Mouse (Mus musculus) urinary bladder, postnatal 25 days (tissue): ENCODE results near the gene Ptprg.

ENCODE experiments used
- DNase-seq: peaks from one replicate; pipeline ENCODE4 v3.0.0; 2022; ENCODE audit warnings: low spot score

Ptprg gene

DNA sequence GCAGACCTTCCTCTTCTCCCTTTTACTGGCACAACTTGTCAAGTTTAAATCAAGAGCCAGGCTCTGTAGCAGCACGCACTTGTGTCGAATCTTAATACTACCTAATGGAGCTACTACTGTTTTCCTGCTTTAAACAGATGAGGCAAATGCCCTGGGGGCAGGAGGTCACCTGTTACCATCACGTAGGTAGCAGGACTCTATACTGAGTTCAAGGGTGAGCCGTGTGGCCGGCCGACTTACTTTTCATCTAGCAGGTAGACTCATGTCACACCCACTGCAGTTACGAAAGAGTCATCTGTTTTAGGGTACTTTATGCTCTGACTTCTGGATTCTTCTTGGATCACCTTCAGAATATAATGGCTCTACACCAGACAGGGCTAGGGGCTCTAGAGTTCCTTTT is 66.3 kb downstream of the Ptprg start:
- no peak for DNase-seq

DNA sequence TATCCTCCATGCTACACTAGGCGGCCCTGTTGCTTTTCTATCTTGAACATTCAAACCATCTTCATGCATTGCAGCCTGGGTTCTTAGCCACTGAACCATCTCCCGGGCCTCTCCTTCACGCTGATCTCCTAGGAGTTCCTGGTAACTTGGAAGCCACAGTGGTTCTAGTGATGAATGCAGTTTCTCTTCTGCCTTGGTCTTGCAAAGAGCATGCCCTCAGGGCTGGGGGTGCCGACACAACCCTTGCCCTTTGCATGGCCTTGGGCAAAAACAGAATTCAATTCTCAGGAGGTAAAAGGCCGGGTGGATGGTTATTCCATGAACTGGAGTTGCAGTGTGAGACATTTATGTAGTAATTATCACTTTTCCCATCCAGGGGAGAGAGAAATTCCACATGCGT is 67.0 kb downstream of the Ptprg start:
- no peak for DNase-seq

DNA sequence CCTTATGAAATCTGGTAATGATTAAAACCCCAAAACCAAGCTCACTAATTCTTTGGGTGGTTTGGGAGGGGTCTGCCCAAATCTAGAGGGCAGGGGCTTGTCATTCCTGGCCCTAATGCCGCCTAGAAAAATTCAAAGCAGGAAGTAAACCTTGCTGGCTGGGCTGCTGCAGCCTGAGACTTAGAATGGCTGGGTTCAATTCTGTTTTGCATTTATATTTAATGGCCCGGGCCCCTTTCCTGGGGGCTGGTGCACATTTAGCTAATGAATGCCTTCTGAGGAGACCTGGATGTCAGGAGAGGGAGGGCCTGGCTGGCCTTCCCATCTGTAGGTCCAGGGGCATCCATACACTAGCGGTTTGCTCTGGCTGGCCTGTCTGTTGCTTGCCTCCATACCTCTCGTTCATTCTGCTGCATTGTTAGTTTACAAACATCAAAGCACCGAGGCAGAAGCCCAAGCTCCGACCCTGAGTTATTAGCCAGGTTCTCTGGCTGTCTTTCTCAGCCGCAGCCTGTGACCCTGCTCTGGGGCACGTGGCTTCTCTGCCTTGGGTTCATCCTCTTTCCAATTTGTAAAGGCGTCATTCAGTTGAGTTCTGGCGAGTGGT is 67.7 kb downstream of the Ptprg start:
- DNase-seq = no peak

DNA sequence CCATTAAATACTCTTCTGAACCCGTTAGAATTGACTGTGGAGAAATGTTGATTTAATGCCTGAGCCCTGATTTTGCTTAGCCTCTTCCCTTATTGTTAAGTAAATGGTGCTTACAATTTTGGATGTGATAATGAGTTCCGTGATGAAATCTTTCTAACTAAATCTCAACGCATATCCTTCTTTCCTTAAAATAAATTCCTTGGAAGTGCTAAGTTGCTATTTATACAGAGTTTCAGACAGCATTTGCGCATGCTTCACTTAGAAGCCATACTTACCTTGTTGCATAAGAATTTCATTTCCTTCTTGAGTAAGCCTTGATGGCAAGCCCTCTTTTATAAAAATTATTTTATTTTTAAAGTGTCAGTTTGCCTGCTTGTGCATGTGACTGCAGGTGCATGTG is 70.2 kb downstream of the Ptprg start:
- DNase-seq = no peak

DNA sequence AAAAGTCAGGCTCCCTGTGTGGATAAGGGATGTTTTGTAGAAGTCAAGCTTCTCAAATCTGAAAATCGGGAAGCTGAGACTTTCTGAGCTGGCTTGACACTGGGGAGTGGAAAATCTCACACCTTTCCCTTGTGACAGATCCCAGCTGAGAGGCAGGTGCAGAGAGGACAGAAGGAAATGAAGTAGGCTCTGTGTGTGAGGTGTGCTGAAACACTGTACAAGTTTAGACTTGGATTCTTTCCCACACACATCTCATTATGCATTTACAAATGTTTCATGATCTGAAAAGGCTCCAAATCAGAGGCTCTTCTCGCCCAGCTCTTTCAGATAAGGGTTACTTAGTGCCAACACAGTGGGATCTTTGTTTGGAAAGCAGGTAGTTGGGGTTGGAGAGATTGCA is 77.4 kb downstream of the Ptprg start:
- no peak for DNase-seq

DNA sequence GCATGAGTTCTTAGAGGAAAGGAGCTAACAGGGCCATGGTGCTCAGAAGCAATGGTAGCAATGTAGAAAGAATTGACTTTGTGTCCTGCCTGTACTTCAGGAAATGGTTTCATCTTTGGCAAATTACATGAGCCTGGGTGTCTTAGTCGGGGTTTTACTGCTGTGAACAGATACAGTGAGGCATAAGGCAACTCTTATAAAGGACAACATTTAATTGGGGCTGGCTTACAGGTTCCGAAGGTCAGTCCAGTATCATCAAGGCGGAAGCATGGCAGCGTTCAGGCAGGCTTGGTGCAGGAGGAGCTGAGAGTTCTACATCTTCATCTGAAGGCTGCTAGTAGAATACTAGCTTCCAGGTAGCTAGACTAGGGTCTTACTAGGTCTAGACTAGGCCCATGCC is 78.2 kb downstream of the Ptprg start:
- DNase-seq = no peak

DNA sequence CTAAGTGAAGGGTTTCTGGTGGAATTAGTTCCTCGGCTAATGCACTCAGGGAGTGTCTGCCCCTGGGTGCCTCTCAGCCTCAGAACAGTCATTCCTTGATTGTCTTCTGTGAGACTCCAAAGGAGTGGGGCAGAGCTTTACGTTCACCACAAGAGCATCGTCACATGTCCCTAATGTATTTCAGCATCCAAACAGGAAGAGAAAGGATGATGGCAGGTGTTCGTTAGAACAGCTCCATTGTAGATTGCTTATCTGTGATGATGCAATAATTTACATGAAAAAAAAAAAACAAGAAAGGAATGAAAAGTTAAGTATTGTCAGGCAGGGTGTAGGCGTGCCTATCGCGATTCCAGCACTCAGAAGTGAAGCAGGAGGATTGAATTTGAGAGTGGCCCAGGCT is 84.3 kb downstream of the Ptprg start:
- no peak for DNase-seq

DNA sequence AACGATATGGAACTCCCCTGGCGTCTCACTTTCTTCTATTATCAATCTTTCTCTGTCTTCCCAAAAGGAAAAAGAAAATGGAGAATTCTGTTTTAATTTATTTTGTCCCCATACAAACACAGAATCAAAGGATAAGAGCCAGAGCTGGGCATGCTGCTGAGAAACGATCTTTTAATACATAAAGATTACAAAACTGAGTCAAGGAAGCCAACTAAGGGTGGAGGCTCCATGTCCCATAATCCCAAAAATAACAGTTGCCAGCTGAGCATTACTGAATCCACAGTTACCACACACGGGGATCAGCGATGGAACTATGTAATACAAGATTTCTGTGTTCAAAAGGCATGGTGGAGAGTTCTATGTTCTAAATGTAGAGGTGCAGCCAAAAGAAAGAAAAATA is 86.0 kb downstream of the Ptprg start:
- DNase-seq = no peak

DNA sequence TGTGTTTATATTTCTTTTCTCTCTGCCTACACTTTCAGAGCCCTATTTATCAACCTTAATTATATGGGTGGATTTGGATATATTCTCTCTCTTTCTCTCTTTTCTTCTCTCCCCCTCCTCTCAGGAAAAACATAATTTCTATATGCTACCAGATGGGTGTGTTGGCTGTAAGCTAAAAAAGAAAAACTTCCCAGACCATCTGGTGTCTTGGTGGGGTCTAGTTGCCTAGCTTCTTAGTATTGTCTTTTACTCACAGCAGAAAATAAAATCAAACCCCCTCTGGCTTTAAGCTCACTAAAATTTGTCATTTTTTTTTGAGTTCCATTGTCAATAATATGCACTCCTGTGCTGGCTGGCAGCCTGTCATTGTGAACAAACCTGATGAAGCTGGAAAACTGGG is 87.0 kb downstream of the Ptprg start:
- DNase-seq = no peak

DNA sequence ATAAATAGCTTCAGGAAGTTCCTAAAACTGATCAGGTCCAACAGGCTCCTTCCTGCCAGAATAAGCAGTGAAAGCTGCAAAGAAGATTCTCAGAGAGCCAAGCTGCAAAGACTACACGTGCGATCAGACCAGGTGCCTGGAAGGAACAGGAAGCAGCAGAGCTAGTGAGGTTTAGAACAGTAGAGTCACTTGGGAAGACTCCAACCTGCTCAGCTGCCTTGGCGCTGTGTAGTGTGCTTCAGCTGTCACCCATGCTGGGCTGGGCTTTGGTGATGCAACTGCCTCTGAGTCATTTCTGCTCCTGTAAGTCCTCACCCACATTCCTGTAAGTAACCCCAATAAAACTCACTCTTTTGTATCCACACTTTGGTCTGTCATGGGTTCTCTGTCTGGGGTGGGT is 87.7 kb downstream of the Ptprg start:
- peak; percentile 8 for DNase-seq

DNA sequence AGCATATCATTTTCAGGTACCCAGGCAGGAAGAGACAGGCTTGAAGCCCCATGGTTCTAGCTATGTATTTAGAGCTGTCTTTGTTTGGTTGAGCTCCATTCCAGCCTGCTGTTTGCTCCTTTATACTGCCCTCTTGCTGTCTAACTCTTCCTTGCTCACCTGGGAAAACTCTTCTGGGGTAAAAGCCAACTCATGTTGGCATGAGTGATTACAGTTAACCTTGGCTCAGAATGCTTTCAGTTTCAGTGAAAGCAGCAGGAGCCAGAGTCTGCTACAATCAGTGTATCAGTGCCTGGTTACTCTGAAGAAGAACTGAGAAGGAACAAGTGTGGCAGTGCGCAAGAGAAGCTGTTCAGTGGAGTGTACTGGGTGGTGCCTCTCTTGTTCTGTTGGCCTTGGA is 89.6 kb downstream of the Ptprg start:
- no peak for DNase-seq

DNA sequence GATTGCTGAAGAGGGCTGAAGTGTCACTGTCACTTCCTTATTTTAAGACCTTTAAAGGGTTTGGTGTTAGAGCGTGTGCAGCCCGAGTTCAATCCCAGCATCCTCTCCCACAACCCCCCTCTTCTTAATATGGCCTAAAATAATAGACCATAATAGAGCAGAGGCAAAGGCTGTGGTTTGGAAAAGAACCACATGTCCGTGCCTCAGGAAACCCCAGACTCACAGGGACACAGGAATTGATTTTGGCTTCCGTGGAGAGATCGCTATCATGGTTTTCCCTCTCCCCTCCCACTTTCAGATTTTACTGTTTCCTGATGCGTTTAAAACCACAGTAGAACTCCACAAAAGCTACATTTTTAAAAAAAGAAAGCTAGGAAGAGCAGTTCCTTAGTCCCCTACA is 104.0 kb downstream of the Ptprg start:
- DNase-seq = no peak

DNA sequence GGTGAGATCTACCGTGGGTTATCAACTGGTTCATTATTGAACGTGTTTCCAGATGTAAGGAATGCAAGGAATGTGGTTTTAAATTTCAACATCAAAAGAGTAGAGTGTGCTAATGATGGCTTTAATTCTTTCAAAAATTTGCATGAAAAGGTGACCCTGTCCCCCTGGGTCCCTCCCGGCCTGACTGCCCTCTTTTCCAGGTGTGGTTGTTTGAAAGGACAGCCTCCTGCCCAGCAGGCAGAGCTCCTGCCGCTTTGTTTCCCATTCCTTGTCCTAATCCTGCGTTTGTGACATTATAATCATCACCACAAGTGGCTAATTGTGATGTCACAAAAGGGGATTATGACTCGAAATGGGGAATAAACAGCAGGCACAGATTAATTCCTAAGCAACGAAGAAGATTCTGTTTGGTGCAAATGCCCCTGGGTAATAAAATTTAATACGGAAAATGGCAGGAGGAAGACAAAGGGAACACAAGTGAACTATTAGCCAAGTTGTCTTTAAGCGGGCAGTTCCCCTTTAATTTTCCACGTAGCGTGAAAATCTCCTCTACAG is 110.4 kb downstream of the Ptprg start:
- DNase-seq = no peak

DNA sequence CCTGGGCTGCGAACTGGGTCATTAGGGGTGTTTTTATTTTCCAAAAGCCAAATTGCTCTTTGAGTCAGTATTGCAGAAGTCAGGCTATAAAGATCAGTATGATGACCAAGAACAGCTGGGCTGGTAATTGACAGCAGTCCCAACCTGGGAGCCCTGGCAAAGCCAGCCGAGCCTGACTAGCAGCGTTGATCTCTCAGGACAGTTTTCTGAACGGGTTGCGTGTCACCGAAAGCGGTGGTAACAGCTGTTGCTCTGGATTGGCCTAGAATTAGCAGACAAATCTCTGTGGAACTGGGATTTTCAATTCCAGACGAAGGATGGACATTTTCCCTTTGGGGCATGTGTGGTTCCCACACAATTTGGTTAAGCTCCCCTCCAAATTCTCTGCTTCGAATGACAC is 111.0 kb downstream of the Ptprg start:
- no peak for DNase-seq

DNA sequence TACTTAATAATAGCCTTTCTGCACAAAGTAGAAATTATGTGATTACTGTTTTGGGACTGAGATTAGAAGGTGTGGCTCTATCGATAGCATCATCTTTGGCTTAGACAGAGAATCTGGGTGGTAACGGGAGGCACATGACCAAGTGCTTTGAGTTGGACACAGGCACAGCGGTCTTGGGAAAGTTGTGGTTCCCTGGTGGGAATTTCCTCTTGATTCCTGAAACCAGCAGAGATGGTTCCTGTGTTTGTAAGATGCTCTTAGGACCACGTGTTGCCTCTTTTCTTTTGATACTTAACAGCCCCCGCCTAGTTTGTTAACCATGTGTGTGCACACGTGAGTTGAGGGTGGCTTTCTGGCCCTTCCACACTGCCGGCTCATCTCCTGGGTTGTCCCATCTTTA is 111.7 kb downstream of the Ptprg start:
- no peak for DNase-seq

DNA sequence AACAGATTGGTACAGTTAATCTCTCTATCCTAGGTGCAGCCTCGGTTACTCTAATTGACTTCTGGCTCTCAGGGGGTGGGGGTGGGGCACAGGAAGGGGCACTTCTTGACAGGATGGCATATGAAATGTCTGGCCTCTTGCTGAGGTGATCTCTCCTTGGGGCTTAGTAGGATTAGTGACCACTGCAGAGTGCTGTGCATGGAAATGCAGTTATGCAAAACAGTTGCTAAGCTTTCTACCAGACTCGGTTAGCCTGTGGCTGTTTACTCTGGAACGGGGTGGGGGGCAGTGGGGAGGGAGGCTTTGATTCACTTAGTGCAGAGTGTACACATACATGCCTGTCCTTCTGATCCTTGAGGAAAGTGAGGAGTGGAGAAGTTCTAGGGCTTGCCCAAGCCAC is 114.4 kb downstream of the Ptprg start:
- DNase-seq = no peak

DNA sequence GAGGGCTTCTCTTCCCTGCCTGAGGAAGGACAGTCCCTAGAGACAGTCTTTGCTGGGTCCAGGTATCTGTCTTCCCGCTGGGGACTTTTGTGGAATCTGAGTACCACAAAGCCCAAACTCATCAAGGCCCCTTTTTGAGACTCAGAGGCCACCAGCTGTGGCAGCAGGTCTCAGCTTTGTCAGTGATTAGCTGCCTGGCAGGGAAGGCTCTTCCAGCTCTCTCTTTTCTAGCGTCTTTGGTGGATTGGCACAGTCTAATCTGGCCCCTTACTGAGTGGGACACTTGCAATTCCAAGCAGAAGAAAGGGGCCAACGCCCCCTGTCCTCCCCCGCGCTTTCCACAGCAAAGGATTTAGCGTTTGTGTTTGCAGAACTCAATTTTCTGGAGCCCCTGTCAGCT is 117.5 kb downstream of the Ptprg start:
- DNase-seq = no peak

DNA sequence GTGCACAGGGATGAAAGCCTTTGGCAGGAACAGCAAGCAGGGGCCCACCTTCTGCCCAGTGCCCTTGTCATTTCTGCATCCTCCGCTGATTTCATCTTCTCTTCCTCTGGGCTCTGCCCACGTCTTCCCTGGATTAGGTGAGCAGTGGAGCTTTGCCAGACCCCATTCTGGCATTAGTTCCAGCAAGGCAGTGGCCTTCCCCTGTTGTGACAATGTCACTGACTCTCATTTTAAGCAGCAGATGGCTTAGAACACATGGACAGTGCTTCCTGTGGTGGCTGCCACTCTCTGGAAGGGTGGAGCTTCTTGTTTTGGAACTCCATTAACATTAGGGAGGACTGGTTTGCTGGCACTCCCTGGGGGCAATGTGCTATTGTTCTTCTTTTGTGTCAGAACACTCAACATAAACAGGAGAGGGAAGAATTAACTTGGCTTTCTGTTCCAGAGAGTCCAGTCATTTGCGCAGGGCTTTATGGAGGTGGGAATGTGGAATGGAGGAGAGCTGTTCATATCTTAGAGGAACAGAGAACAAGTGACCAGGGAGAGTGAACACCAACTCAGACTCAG is 119.7 kb downstream of the Ptprg start:
- no peak for DNase-seq

DNA sequence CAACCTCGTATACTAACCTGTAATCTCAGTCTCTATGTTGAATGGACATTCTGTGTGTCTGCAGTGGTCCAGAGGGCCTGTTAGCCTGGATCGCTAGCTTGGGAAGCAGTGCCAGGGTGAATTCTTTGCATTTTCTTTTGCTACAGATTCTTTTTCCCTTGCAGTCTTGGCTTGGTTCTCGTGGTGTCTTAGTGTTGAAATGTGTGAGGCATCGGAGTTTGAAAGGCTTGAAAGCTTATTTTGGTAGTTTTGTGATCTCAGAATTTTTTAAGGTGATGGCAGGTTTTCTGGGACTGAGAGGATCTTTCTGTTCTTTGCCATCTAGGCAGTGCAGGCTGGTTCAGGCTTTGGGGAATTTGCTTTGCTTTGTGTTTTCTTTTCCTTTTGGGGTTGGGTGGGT is 124.9 kb downstream of the Ptprg start:
- DNase-seq = no peak

DNA sequence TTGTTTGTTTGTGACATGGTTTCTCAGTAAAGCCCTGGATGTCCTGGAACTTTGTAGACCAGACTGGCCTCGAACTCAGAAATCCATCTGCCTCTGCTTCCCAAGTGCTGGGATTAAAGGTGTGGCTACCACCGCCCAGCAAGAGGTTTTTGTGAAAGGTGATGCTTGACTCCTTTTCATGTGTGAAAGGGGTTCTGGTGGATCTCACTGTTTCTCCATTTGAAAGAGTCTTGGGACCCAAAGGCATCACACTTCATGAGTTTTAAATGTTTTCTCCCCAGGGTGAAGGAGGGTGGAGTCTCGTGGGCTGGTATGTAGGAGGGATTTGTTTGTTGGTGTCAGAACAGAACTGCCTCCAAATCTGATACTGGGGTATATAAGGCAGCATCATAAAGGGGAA is 126.4 kb downstream of the Ptprg start:
- no peak for DNase-seq

DNA sequence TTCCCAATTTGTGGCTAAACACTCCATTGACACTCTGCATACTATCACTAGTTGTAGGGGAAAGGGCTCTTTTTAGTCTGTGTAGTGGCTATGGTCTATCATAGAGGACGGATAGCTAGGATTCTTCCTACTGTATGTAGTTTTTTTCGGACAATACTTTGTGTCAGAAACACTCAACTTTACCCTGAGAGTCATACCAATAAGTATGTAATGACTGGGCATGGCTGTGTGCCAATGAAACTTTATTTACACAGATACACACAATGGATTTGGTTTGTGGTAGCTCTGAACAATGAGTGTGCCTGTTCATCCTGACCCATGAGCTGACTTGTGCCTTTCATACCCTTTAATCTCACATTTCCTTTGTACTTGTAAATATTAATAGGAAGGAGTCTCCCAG is 127.3 kb downstream of the Ptprg start:
- no peak for DNase-seq

DNA sequence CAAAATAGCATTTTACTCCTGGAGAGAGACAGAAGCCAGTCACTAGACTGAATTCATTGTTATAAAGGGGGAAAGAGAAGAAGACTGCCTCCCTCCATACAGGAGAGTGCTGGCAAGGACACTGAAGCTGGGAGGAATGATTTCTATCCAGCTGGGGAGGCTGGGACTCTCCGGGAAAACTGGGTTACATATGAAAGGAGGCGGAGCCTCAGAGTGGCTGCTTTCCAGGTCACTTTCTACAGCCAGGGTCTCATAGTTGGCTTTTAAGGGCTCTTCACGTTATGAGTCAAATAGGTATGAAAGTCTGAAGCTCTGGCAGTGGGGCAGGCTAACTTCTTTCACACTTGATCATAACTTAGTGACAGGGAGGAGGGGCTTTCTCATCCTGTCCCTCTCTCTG is 129.1 kb downstream of the Ptprg start:
- no peak for DNase-seq

DNA sequence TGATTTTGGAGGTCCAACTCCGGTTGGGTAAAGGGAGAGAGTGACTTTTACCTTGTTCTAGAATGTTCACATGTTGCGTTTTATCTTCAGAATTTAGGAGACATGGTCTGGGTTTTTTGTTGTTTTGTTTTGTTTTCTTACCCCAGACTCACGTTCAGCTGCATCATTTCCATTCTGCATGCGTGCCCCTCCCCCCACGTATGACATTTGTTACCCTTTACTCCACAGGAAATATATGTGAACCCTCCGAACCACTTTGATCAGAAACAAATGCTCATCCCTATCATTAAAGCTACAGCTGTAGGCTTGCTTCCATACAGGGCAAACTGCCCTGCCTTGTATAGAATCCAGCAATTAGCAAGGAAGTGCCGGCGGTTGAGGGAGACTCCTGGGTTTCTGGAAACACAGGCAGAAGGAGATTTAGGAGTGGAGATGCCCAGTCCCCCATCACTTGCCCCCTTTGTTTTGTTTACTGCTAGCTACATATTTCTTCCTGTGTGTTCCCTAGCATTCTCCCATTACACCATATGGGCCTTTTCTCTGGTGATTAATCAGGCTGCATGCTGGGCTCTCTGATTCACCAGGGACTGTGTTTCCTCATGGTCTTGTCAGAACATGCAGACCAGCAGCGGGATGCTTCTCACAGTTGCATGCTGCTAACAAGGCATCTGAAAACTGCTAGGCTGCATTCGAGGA is 130.2 kb downstream of the Ptprg start:
- no peak for DNase-seq

DNA sequence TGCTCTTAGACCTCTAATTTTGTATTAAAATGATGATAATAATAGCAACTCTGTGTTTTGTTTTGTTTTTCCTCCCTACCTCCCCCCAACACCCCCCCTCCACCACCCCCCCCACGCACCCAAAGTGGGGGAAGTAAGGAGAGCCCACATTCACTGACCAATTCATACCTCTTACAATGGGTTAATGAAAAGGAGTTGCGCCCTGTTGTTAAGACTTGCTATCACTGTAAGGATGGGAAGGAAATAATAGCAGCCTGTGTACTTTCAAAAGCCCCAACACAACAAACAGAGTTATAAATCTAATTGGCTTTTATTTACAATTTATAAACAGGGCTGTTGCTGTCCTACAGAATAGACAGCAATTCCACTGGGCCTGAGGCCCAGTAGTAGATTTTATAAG is 130.8 kb downstream of the Ptprg start:
- DNase-seq = no peak
